Mouse (Mus musculus) heart, embryonic 11.5 days (tissue): ENCODE measurements around the gene Rhoc. TPM values are rescaled to one million over a fixed set of nuclear protein-coding genes. Genes with fewer than 3 reads are reported as not detected.

Source experiments
- ATAC-seq: fragments of 200-750 bp; cut with Nextera tagmentation; replicated peaks from 2 replicates; pipeline ENCODE4 v1.8.0; 2017; ENCODE audit warnings: moderate library complexity; ENCODE audit not compliant: insufficient number of reproducible peaks, low FRiP score, low TSS enrichment
- H3K27ac ChIP-seq: fragments of 300-500 bp; sonication (generic); 2 replicates; pipeline ENCODE4 v1.5.1; 2014; ENCODE audit warnings: mild to moderate bottlenecking, low read depth, low read length
- H3K27me3 ChIP-seq: fragments of 300-500 bp; sonication (generic); 2 replicates; pipeline ENCODE4 v1.6.1; 2014; ENCODE audit warnings: mild to moderate bottlenecking, low read length, mixed read lengths; ENCODE audit not compliant: control insufficient read depth, insufficient read depth
- H3K36me3 ChIP-seq: fragments of 300-500 bp; sonication (generic); 2 replicates; pipeline ENCODE4 v1.6.1; 2014; ENCODE audit warnings: mild to moderate bottlenecking, low read length, moderate library complexity, mixed read lengths; ENCODE audit not compliant: control insufficient read depth, insufficient read depth
- H3K4me1 ChIP-seq: fragments of 300-500 bp; sonication (generic); 2 replicates; pipeline ENCODE4 v1.6.1; 2014; ENCODE audit warnings: low read length; ENCODE audit not compliant: control insufficient read depth, insufficient read depth
- H3K4me2 ChIP-seq: fragments of 300-500 bp; sonication (generic); 2 replicates; pipeline ENCODE4 v1.6.1; 2014; ENCODE audit warnings: mild to moderate bottlenecking, moderate library complexity
- H3K4me3 ChIP-seq: fragments of 300-500 bp; sonication (generic); 2 replicates; pipeline ENCODE4 v1.5.1; 2014; ENCODE audit warnings: low read depth, low read length
- H3K9ac ChIP-seq: fragments of 300-500 bp; sonication (generic); 2 replicates; pipeline ENCODE4 v1.6.1; 2014; ENCODE audit warnings: mild to moderate bottlenecking, low read depth, low read length, moderate library complexity
- H3K9me3 ChIP-seq: fragments of 300-500 bp; sonication (generic); replicated peaks from 2 replicates; pipeline ENCODE4 v1.6.1; 2016; ENCODE audit warnings: low read length; ENCODE audit not compliant: control insufficient read depth
- WGBS: fragments of 180-500 bp; shearing (Covaris S2); extraction: QIAGEN DNeasy Blood & Tissue Kit; methylation state at CpG from one replicate; pipeline ENCODE4 v1.1.7; 2014; ENCODE audit not compliant: insufficient replicate concordance; 5-methylcytosine and 5-hydroxymethylcytosine counted together
- polyA plus RNA-seq: library from polyadenylated mRNA; unstranded; fragments of >200 nt; fragmentation: Nextera tagmentation; extraction: Ambion mirVana; gene quantifications from 2 replicates; pipeline ENCODE4 v1.2.1, GENCODE M21; 2014

Gene Rhoc
- polyA plus RNA-seq, 1 experiment from 2014 or later: 242 TPM

- Histone ChIP-seq H3K9me3 (no peaks in the 10 kb centered on the region), H3K27ac (no peak overlapping the region), H3K4me1 (0 out of 2 replicates have a peak, but pooled peaks cover 3% of the 10 kb centered on the region), H3K27me3 (no peaks in the 10 kb centered on the region), H3K36me3 (peaks cover 17% of the 10 kb centered on the region), H3K4me3 (no peak overlapping the region), H3K9ac (no peak overlapping the region), H3K4me2 (no peak overlapping the region)
- WGBS: 95% methylated on average over 3 of the region's 3 CpGs
- ATAC-seq: no peak
Observed at GRCm38 (mm10) chr3:104835797-104836196, 47.6 kb downstream of the Rhoc start.

GRCm38 (mm10) chr3:104841049-104841448 lies 52.9 kb downstream of the Rhoc start:
- 88% methylated on average over 5 of the region's 5 CpGs for WGBS
- Histone ChIP-seq H3K4me2 (no peak overlapping the region), H3K36me3 (peaks cover 16% of the 10 kb centered on the region), H3K4me3 (no peak overlapping the region), H3K9ac (no peak overlapping the region), H3K9me3 (no peaks in the 10 kb centered on the region), H3K27ac (no peak overlapping the region), H3K27me3 (no peaks in the 10 kb centered on the region), H3K4me1 (0 out of 2 replicates have a peak, but pooled peaks cover 3% of the 10 kb centered on the region)
- ATAC-seq: no peak

Other genes with a start within 250 kb of the Rhoc start
- gene Slc16a1, start 149.7 kb upstream of the Rhoc start, polyA plus RNA-seq: 76.4 and 84.3 TPM in 2 replicates
- 23.5 and 36.9 TPM in 2 replicates for gene Ppm1j, start 7.3 kb upstream of the Rhoc start, polyA plus RNA-seq
- gene Fam19a3, start 6.5 kb upstream of the Rhoc start, polyA plus RNA-seq: 1.2 and 2.2 TPM in 2 replicates
- 35.7 and 41.2 TPM in 2 replicates for gene Mov10, start 30.2 kb downstream of the Rhoc start, polyA plus RNA-seq
- 24.2 and 29.4 TPM in 2 replicates for gene St7l, start 75.6 kb downstream of the Rhoc start, polyA plus RNA-seq
- 183 and 215 TPM in 2 replicates for gene Capza1, start 76.1 kb downstream of the Rhoc start, polyA plus RNA-seq
- gene Wnt2b, start 173.5 kb downstream of the Rhoc start, polyA plus RNA-seq: 1.7 and 1.9 TPM in 2 replicates